Mouse (Mus musculus): Measurements from ENCODE around the gene Lpar1. TPM values are rescaled to one million over a fixed set of nuclear protein-coding genes. Genes with fewer than 3 reads are reported as not detected.

Lpar1 gene
- polyA plus RNA-seq, 1 experiment from 2014 or later = 20.6 TPM

DNA sequence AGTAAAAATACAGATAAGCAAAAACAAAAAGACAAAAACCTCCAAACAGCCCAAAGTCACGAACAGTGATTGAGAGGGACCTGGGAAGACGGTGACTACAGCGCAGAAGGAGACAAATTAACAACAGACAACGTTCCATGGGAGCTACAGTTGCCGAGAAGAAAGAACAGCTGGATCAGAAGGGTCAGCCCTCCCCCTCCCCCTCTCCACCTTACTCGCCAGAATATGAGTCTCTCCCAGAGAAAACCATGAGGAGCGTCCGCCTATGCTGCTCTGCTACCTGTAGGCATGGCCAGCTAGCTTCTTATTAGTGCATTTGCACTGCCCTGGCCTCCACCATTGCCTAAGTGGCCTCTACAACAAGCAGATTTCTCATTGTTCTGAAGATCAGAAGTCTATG is 32.6 kb downstream of the Lpar1 start:
- Histone ChIP-seq H3K4me2 (ENCODE audit: low read depth, low read length) (no peak overlapping the region), H3K36me3 (ENCODE audit: control insufficient read depth, insufficient read depth) (no peaks in the 10 kb centered on the region), H3K27me3 (ENCODE audit: control insufficient read depth, insufficient read depth, low read length) (no peaks in the 10 kb centered on the region), H3K9ac (ENCODE audit: low read length) (no peak overlapping the region), H3K27ac (ENCODE audit: low read length) (no peak overlapping the region), H3K4me1 (ENCODE audit: control insufficient read depth, insufficient read depth, low read length) (peaks cover 7% of the 10 kb centered on the region; the same call in 1 of the 2 replicates), H3K9me3 (replicated peaks; ENCODE audit: control insufficient read depth, low read length) (no peaks in the 10 kb centered on the region), H3K4me3 (ENCODE audit: low read length) (no peak overlapping the region)
- ATAC-seq (replicated peaks; ENCODE audit: extremely low read depth, insufficient read depth, low FRiP score) = no peak
- 65% methylated on average over 8 of the region's 8 CpGs for WGBS

DNA sequence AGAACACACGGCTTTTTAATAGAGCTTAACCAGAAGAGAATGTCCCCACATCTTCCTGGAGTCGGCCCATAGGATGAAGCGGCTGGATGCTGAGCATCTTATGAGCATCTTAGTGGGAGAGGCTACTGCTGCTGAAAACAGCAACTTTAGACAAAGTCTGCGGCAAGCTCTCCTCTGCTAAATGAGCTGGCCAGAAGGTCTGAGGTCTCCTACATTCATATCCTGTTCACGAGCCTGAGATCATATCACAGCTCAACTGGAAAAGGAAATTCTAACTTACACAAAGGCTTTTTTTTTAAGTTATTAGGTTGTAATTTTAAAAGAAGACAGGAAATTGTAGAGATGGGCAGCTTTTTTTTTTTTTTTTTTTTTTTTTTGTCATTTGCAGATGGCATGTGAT is 33.2 kb downstream of the Lpar1 start:
- ATAC-seq (replicated peaks; ENCODE audit: extremely low read depth, insufficient read depth, low FRiP score) = no peak
- WGBS = 79% methylated on average over 5 of the region's 5 CpGs
- Histone ChIP-seq H3K4me2 (ENCODE audit: low read depth, low read length) (no peak overlapping the region), H3K27ac (ENCODE audit: low read length) (no peak overlapping the region), H3K4me1 (ENCODE audit: control insufficient read depth, insufficient read depth, low read length) (peaks cover 7% of the 10 kb centered on the region; the same call in 1 of the 2 replicates), H3K4me3 (ENCODE audit: low read length) (no peak overlapping the region), H3K27me3 (ENCODE audit: control insufficient read depth, insufficient read depth, low read length) (no peaks in the 10 kb centered on the region), H3K9ac (ENCODE audit: low read length) (no peak overlapping the region), H3K36me3 (ENCODE audit: control insufficient read depth, insufficient read depth) (no peaks in the 10 kb centered on the region), H3K9me3 (replicated peaks; ENCODE audit: control insufficient read depth, low read length) (no peaks in the 10 kb centered on the region)

GRCm38 (mm10) chr4:58519891-58520290 is 33.8 kb downstream of the Lpar1 start:
- 92% methylated on average over 4 of the region's 4 CpGs for WGBS
- peaks cover 7% of the 10 kb centered on the region; the same call in 1 of the 2 replicates for H3K4me1 ChIP-seq (ENCODE audit: control insufficient read depth, insufficient read depth, low read length)
- no peak for ATAC-seq (replicated peaks; ENCODE audit: extremely low read depth, insufficient read depth, low FRiP score)
- no peaks in the 10 kb centered on the region for H3K27me3 ChIP-seq (ENCODE audit: control insufficient read depth, insufficient read depth, low read length)
- no peak overlapping the region for H3K27ac ChIP-seq (ENCODE audit: low read length)
- H3K4me2 ChIP-seq (ENCODE audit: low read depth, low read length) = no peak overlapping the region
- H3K36me3 ChIP-seq (ENCODE audit: control insufficient read depth, insufficient read depth) = no peaks in the 10 kb centered on the region
- no peak overlapping the region for H3K4me3 ChIP-seq (ENCODE audit: low read length)
- H3K9ac ChIP-seq (ENCODE audit: low read length) = no peak overlapping the region
- H3K9me3 ChIP-seq (replicated peaks; ENCODE audit: control insufficient read depth, low read length) = no peaks in the 10 kb centered on the region

DNA sequence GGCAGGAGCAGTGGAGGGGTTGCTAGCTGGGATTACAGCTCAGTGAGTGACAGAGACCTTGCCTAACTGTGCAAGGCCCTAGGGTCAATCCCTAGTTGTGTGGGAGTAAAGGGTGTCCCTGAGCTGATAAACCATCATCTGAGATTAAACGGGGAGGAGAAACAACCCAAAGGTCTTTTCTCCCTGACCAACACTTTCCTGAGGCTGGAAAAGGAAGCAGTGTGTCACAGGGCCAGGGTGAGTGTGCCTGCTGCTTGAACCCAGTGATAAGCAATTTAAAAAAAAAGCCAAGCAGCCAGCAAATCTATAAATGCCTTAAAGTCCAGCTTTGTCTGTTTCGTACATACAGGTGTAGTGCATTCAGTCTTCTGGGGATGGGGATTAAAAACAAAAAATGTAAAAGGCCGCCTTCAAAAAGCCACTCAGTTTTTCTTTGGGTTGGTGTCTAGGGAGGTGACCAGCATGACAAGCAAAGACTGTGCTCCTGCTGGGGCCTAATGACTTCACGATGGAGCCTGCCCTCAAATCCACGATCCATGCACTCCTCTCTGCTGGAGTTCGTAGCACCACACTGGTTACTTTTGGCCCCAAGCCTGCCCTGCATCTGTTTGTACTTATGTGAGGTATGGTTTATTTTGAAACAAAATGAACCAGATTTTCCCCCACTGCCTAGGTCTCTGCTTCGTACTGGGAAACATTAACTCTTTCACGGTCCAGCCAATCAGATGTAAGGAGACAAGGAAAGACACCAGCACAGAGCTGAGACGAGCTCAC is 35.3 kb downstream of the Lpar1 start:
- ATAC-seq (replicated peaks; ENCODE audit: extremely low read depth, insufficient read depth, low FRiP score) = no peak
- Histone ChIP-seq H3K4me2 (ENCODE audit: low read depth, low read length) (no peak overlapping the region), H3K27me3 (ENCODE audit: control insufficient read depth, insufficient read depth, low read length) (no peaks in the 10 kb centered on the region), H3K36me3 (ENCODE audit: control insufficient read depth, insufficient read depth) (no peaks in the 10 kb centered on the region), H3K4me3 (ENCODE audit: low read length) (no peak overlapping the region), H3K9ac (ENCODE audit: low read length) (no peak overlapping the region), H3K4me1 (ENCODE audit: control insufficient read depth, insufficient read depth, low read length) (peaks cover 7% of the 10 kb centered on the region; the same call in 1 of the 2 replicates), H3K9me3 (replicated peaks; ENCODE audit: control insufficient read depth, low read length) (no peaks in the 10 kb centered on the region), H3K27ac (ENCODE audit: low read length) (no peak overlapping the region)
- WGBS = 49% methylated on average over 9 of the region's 9 CpGs

DNA sequence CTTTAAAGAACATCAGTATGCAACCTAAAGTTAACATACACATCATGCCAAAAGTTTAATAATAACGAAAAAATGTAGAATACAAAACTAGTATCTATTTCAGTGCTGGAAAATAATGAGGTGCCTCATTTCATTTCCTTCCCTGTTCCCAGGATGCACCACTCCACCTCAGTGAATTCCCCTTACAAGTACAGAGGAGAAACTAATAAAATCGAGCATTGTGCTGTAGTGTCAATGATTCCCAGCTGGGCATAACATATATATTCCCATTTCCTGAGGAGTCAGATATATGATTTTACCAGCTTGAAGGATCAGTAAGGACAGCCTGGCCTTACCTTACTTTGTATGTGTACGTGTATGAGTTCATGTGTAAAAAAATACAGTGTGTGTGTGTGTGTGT is 36.9 kb downstream of the Lpar1 start:
- H3K36me3 ChIP-seq (ENCODE audit: control insufficient read depth, insufficient read depth) = no peaks in the 10 kb centered on the region
- 66% methylated on average over 3 of the region's 3 CpGs for WGBS
- no peak overlapping the region for H3K27ac ChIP-seq (ENCODE audit: low read length)
- H3K9me3 ChIP-seq (replicated peaks; ENCODE audit: control insufficient read depth, low read length) = no peaks in the 10 kb centered on the region
- H3K27me3 ChIP-seq (ENCODE audit: control insufficient read depth, insufficient read depth, low read length) = no peaks in the 10 kb centered on the region
- no peak overlapping the region for H3K9ac ChIP-seq (ENCODE audit: low read length)
- ATAC-seq (replicated peaks; ENCODE audit: extremely low read depth, insufficient read depth, low FRiP score) = no peak
- H3K4me1 ChIP-seq (ENCODE audit: control insufficient read depth, insufficient read depth, low read length) = peaks cover 7% of the 10 kb centered on the region; the same call in 1 of the 2 replicates
- H3K4me2 ChIP-seq (ENCODE audit: low read depth, low read length) = no peak overlapping the region
- no peak overlapping the region for H3K4me3 ChIP-seq (ENCODE audit: low read length)

DNA sequence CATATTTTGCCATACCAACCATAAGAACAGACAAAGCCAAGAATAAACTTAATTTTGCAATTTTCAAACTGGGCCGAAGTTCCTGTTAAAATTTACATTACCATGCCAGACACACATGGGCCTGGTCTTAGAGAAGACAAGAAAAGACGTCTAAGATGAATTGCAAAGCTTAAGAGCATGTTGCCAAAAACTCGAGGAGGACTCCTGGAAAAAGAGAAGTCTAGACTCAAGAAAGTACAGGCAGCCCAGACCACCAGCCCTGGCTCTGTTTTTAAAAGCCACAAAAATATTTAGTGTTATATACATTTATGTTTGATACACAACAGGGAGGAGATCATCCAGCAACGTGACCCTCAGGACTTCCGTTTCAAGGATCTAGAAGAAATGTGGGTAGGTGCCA is 37.5 kb downstream of the Lpar1 start:
- no peak overlapping the region for H3K9ac ChIP-seq (ENCODE audit: low read length)
- no peak overlapping the region for H3K4me2 ChIP-seq (ENCODE audit: low read depth, low read length)
- no peak overlapping the region for H3K27ac ChIP-seq (ENCODE audit: low read length)
- WGBS = 75% methylated on average over 5 of the region's 5 CpGs
- H3K4me1 ChIP-seq (ENCODE audit: control insufficient read depth, insufficient read depth, low read length) = peaks cover 7% of the 10 kb centered on the region; the same call in 1 of the 2 replicates
- no peak for ATAC-seq (replicated peaks; ENCODE audit: extremely low read depth, insufficient read depth, low FRiP score)
- no peaks in the 10 kb centered on the region for H3K9me3 ChIP-seq (replicated peaks; ENCODE audit: control insufficient read depth, low read length)
- H3K27me3 ChIP-seq (ENCODE audit: control insufficient read depth, insufficient read depth, low read length) = no peaks in the 10 kb centered on the region
- no peaks in the 10 kb centered on the region for H3K36me3 ChIP-seq (ENCODE audit: control insufficient read depth, insufficient read depth)
- no peak overlapping the region for H3K4me3 ChIP-seq (ENCODE audit: low read length)

DNA sequence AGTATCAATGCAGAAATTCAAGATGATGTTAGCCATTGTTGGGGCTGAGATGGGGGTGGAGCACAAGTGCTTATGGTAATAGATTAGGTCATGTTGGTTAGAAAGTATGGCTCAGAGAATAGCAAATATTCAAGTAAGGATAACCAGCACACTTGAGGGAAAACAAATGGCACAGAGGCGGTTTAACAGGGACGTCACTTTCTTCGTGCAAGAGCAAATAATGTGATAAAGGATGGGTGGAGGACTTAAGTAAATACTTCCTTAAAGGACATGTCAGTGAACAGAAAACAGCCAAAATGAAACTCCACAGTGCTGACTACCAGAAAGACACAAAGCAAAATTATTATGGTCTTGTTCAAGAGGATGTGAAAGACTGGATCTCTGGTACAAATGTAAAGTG is 42.1 kb downstream of the Lpar1 start:
- Histone ChIP-seq H3K4me1 (ENCODE audit: control insufficient read depth, insufficient read depth, low read length) (peaks cover 10% of the 10 kb centered on the region), H3K4me2 (ENCODE audit: low read depth, low read length) (no peak overlapping the region), H3K36me3 (ENCODE audit: control insufficient read depth, insufficient read depth) (no peaks in the 10 kb centered on the region), H3K27ac (ENCODE audit: low read length) (no peak overlapping the region), H3K9ac (ENCODE audit: low read length) (no peak overlapping the region), H3K9me3 (replicated peaks; ENCODE audit: control insufficient read depth, low read length) (no peaks in the 10 kb centered on the region), H3K4me3 (ENCODE audit: low read length) (no peak overlapping the region), H3K27me3 (ENCODE audit: control insufficient read depth, insufficient read depth, low read length) (no peaks in the 10 kb centered on the region)
- ATAC-seq (replicated peaks; ENCODE audit: extremely low read depth, insufficient read depth, low FRiP score) = no peak
- WGBS = 76% methylated on average over 3 of the region's 3 CpGs

DNA sequence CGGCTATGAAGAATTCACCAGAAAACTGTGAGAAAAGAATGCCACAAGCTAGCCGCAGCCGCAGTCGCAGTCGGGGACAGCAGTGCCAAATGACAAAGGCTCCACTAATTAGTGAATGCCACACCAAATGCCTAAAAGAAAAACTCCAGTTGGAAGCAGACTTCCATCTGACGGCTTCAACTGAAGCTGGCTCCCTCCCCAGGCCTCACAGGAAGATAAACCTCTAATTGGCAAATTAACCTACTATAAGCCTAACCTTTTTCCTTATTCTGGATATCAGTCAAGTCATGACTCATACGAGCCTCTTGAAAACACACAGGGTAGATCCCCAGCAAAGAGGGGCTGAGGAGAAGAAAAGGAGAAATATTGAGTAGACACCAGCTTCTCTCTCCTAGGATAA is 44.9 kb downstream of the Lpar1 start:
- Histone ChIP-seq H3K4me2 (ENCODE audit: low read depth, low read length) (no peak overlapping the region), H3K9me3 (replicated peaks; ENCODE audit: control insufficient read depth, low read length) (no peaks in the 10 kb centered on the region), H3K4me1 (ENCODE audit: control insufficient read depth, insufficient read depth, low read length) (peaks cover 10% of the 10 kb centered on the region), H3K27me3 (ENCODE audit: control insufficient read depth, insufficient read depth, low read length) (no peaks in the 10 kb centered on the region), H3K4me3 (ENCODE audit: low read length) (no peak overlapping the region), H3K27ac (ENCODE audit: low read length) (peak overlapping the region; percentile 41; the same call in 1 of the 2 replicates), H3K9ac (ENCODE audit: low read length) (no peak overlapping the region), H3K36me3 (ENCODE audit: control insufficient read depth, insufficient read depth) (no peaks in the 10 kb centered on the region)
- ATAC-seq (replicated peaks; ENCODE audit: extremely low read depth, insufficient read depth, low FRiP score) = no peak
- 45% methylated on average over 7 of the region's 7 CpGs for WGBS

- no peak for ATAC-seq (replicated peaks; ENCODE audit: extremely low read depth, insufficient read depth, low FRiP score)
- 84% methylated on average over 6 of the region's 6 CpGs for WGBS
- H3K4me1 ChIP-seq (ENCODE audit: control insufficient read depth, insufficient read depth, low read length) = peaks cover 10% of the 10 kb centered on the region
- no peak overlapping the region for H3K4me2 ChIP-seq (ENCODE audit: low read depth, low read length)
- H3K36me3 ChIP-seq (ENCODE audit: control insufficient read depth, insufficient read depth) = no peaks in the 10 kb centered on the region
- no peaks in the 10 kb centered on the region for H3K27me3 ChIP-seq (ENCODE audit: control insufficient read depth, insufficient read depth, low read length)
- no peak overlapping the region for H3K27ac ChIP-seq (ENCODE audit: low read length)
- H3K4me3 ChIP-seq (ENCODE audit: low read length) = no peak overlapping the region
- H3K9ac ChIP-seq (ENCODE audit: low read length) = no peak overlapping the region
- no peaks in the 10 kb centered on the region for H3K9me3 ChIP-seq (replicated peaks; ENCODE audit: control insufficient read depth, low read length)
These were observed 46.2 kb downstream of the Lpar1 start for GRCm38 (mm10) chr4:58507536-58507935.
